Mouse (Mus musculus): ENCODE measurements around the gene Alpi.

Gene Alpi

GRCm38 (mm10) chr1:87101411-87101810, at the start of gene Alpi:
Gene Alpi, minus strand, starts transcription at chr1:87101606.
- no peak for DNase-seq

- no peak for DNase-seq
Observed at GRCm38 (mm10) chr1:87149422-87149821, 48.0 kb upstream of the Alpi start.

GRCm38 (mm10) chr1:87143141-87143540, 41.7 kb upstream of the Alpi start:
- no peak for DNase-seq

GRCm38 (mm10) chr1:87142456-87142855, 41.0 kb upstream of the Alpi start:
- no peak for DNase-seq

GRCm38 (mm10) chr1:87141550-87141949, 40.1 kb upstream of the Alpi start:
- no peak for DNase-seq

- no peak for DNase-seq
Observed at GRCm38 (mm10) chr1:87131803-87132202, 30.4 kb upstream of the Alpi start.

GRCm38 (mm10) chr1:87127206-87128030, 26.0 kb upstream of the Alpi start:
- DNase-seq: peak; percentile 28

GRCm38 (mm10) chr1:87124673-87125072, 23.3 kb upstream of the Alpi start, which contains the start of gene Akp3:
Gene Akp3, plus strand, starts transcription at chr1:87124973.
- DNase-seq: no peak

GRCm38 (mm10) chr1:87114784-87115183, 13.4 kb upstream of the Alpi start:
- DNase-seq: no peak

- DNase-seq: peak; percentile 51
Observed at GRCm38 (mm10) chr1:87111719-87112354, 10.4 kb upstream of the Alpi start.

- no peak for DNase-seq
Observed at GRCm38 (mm10) chr1:87108564-87108963, 7.2 kb upstream of the Alpi start.

- DNase-seq: no peak
Observed at GRCm38 (mm10) chr1:87106536-87106935, 5.1 kb upstream of the Alpi start.

GRCm38 (mm10) chr1:87103936-87104335, 2.5 kb upstream of the Alpi start:
- no peak for DNase-seq

GRCm38 (mm10) chr1:87102114-87102513, 708 bp upstream of the Alpi start:
- DNase-seq: no peak

GRCm38 (mm10) chr1:87098358-87098975, 2.9 kb downstream of the Alpi start:
- DNase-seq: peak; percentile 82

- DNase-seq: no peak
Observed at GRCm38 (mm10) chr1:87095642-87096041, 5.8 kb downstream of the Alpi start.

GRCm38 (mm10) chr1:87089828-87090227, 11.6 kb downstream of the Alpi start, which contains the start of gene Alppl2:
Gene Alppl2, minus strand, starts transcription at chr1:87089928.
- DNase-seq: no peak

GRCm38 (mm10) chr1:87089251-87089650, 12.2 kb downstream of the Alpi start:
- DNase-seq: no peak

GRCm38 (mm10) chr1:87086964-87087363, 14.4 kb downstream of the Alpi start:
- no peak for DNase-seq

GRCm38 (mm10) chr1:87086196-87086595, 15.2 kb downstream of the Alpi start:
- no peak for DNase-seq

GRCm38 (mm10) chr1:87073776-87074175, 27.6 kb downstream of the Alpi start:
- DNase-seq: no peak

GRCm38 (mm10) chr1:87070720-87071119, 30.7 kb downstream of the Alpi start:
- DNase-seq: peak; percentile 48

- DNase-seq: no peak
Observed at GRCm38 (mm10) chr1:87060913-87061312, 40.5 kb downstream of the Alpi start.
